Mouse (Mus musculus): ENCODE data around the gene Rpia. TPM values are rescaled to one million over a fixed set of nuclear protein-coding genes. Genes with fewer than 3 reads are reported as not detected.

Gene Rpia
- total RNA-seq, 2 experiments from 2014 or later, result 11.3 to 13.3 TPM

Other genes starting within 250 kb of the Rpia start
- gene Eif2ak3, start 52.3 kb upstream of the Rpia start, total RNA-seq (2021), result 1 to 10 TPM; 9.2 to 9.6 TPM
- not detected for gene Tex37, start 126.7 kb upstream of the Rpia start, total RNA-seq (2021)
- not detected for gene Foxi3, start 164.3 kb upstream of the Rpia start, total RNA-seq (2021)

All from heart, postnatal 36 days (tissue).